Mouse (Mus musculus) cortical plate, adult 2 months (tissue): ENCODE measurements around the gene Mterf1b.
"Not testable (repeated sequence)": the region's sequence is repeated elsewhere in the genome, so short reads cannot be mapped to it uniquely, and the experiment has no call there.

Experiments used
- CTCF ChIP-seq: fragments of 200-500 bp; IDR thresholded peaks from 2 replicates; pipeline ENCODE4 v1.5.1; 2011; ENCODE audit warnings: mild to moderate bottlenecking, control low read depth, low read length; ENCODE audit not compliant: insufficient read depth; ENCODE audit errors: extremely low read depth
- POLR2A ChIP-seq: fragments of 200-500 bp; IDR thresholded peaks from 2 replicates; pipeline ENCODE4 v1.6.1; 2011; ENCODE audit warnings: mild to moderate bottlenecking, low read length, control low read depth; ENCODE audit not compliant: insufficient read depth; ENCODE audit errors: extremely low read depth

- TF ChIP-seq CTCF, POLR2A: not testable (repeated sequence)
These were observed 32.6 kb upstream of the Mterf1b start for GRCm38 (mm10) chr5:4159418-4160071.
